Mouse (Mus musculus) frontal cortex, adult 2 months (tissue): ENCODE results near the gene Clstn2. TPM values are rescaled to one million over a fixed set of nuclear protein-coding genes. Genes with fewer than 3 reads are reported as not detected.

ENCODE experiments used
- DNase-seq, 2 experiments: peaks; one replicate each; pipeline ENCODE4 v3.0.0; 2022; ENCODE audit warnings: low spot score in 1 of 2; ENCODE audit errors: extremely low spot score in 1 of 2
- polyA plus RNA-seq: library from polyadenylated mRNA; depleted of rRNA; stranded (reverse); fragments of >200 nt; gene quantifications from 2 replicates; pipeline ENCODE4 v1.2.3, GENCODE M21; 2012

Gene Clstn2
- polyA plus RNA-seq, 1 experiment, result 44.1 TPM

DNA sequence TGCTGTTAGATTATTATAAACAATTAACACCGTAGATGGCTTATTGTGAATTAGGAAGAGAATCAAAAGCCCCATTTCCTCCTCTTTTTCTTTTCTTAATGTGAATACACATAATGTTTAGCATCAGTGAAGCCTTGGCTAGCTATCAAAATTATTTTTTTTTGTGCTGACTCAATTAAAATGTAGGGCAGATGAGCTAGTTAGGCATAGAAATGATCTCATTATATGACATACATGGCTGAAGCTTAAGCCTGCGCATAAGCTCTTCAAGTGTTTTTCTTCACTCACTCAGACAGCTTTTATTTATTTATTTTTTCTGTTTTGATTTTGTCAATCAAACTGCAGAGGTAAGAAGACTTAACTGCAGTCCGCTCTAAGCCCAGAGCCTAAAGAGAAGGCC lies 405.1 kb downstream of the Clstn2 start:
- peak in 1 of 2 experiments; percentile 38 for DNase-seq

DNA sequence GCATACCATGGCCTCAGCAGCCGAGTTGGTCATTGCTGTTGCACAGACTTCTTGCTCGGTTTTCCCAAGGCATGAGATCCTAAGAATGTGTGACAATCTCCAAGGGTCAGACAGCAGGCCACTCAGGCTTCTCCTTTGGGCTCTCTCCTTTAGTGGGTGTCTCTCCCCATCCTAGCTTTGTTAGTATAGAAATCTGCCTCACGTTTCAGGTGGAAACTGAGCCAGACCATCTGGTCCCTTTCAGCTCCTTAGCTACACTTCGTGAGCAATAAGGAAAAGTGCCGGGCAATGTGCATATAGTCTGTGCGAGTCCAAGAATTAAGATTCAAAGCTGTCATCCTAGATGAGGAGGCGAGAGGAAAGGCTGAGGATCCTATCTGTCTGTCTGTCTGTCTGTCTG lies 422.4 kb downstream of the Clstn2 start:
- DNase-seq, result peak in 1 of 2 experiments; percentile 46

DNA sequence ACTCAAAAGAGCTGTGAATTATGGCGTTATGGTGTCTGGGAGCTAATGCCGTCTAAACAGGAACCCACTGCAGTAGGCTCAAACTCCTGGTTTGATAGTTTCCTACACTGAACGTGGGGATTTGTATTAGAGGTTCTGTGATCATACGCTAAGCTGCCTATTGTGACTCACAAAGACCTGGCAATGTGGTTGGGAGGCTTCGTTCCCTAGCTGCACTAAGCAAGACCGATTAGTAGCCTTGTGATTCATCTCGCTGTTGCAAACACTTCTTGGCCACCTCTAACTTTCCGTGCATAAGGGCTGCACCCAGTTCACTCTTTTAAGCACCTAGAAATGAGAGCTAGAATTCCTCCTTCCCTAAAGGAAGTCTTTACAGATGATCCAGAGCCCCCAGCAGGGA lies 429.3 kb downstream of the Clstn2 start:
- no peak for DNase-seq

DNA sequence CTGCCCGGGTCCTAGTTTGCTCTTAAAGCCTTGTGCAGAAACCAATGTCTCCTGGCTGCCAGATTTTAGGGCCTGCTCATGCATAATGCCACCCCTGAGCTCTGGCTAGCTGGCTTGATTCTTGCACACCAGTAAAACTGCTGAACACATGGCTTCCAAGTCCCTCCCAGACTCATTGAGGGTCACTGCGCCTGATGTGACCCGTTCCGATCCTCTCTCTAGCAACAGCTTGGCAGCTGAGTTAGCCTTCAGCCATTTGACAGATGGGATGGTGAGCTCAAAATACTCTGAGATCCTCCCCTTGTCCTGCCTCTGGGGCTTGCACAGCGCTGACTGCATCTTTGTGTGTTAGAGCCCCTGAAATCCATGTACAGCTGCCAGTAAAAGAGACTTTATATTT lies 430.5 kb downstream of the Clstn2 start:
- DNase-seq, result no peak

DNA sequence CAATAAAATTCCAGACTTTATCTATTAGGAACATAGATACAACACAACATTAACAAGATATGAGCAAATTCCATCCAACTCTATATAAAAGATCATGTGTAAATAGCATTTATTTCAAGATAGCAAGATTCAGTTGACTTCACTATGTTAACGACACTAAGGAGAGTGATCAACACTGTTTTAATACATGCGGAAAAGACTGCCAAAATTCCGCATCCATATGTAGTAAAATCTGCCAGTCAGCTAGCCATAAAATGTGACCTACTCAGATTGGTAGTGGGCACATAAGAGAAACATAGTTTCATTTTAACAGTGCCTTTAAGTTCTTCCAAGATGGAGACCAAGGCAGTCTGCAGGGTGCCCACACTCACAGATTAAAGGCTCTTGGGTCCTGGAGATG lies 434.0 kb downstream of the Clstn2 start:
- DNase-seq, result no peak

DNA sequence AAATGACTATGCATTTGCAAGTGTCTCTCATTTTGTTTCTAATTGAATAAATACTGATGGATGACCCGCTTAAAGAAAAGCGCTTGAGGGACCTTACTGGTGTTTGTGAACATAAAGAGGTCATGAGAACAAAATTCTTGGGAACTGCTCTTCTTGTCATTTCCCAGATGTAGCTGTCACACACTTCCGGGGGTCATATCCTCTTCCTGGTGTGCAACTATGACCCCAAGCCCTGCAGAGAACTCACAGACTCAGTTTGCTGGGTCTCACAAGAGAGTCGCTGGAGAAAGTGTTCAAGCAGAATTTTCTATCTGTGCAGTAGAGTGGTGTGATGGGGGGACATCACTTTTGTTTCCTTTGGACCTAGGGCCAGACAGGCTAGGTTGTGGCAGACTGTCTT lies 442.3 kb downstream of the Clstn2 start:
- DNase-seq, result no peak

DNA sequence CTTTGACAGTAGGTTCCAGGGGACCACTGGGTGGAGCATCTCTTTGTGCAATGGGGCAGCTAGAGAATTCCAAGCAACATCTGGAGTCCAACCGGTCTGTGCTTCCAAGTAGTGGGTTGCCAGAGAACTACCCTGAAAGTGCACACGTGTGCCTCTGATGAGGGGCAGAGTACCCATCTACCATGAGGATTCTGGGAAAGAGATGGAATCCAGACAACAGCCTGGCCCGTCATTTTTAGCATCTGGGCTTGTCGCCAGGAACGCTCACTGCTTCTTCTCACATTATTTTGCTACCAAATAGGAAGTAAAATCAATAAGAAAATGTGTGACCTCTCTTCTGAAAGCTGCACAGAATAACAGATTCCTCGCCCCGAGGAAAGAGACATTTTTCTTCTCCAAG lies 462.1 kb downstream of the Clstn2 start:
- peak; percentile 27 to 70 for DNase-seq

DNA sequence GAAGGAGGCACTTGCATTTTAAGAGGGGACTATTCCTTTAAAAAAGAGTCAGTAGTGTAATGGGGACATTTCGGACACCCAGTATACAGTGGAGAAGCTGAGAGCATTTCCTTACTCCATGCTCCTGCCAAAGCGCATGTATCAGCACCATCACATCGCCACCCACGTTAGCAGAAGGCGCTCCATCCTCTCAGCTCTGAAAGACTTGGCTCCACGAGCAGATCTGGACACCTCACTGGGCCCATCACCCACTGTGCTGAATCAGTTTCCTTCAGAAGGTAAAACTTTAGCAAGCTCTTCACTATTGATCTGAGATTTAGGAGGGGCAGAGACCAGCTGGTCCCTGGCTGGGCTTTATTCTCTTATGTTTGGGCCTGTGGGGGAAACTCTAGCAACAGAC lies 469.9 kb downstream of the Clstn2 start:
- peak; percentile 57 to 77 for DNase-seq

DNA sequence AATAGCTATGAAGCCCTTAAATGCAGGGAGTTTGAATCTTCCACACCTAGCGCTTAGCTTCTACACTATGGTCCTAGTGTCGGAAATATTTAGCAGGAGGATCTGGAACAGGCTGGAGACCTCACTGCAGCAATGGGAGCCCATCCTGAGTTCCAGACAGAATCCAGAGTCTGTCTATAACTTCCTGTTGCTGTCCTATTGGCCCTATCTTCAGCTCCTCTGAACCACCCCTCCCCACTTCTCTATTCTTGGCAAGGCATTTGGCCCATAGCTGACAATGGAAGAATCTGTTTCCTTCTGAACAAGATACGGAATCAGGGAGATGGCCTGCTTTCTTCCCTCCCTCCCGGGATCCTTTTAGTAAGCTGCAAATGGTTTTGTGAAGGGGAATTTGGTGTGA lies 488.6 kb downstream of the Clstn2 start:
- no peak for DNase-seq

DNA sequence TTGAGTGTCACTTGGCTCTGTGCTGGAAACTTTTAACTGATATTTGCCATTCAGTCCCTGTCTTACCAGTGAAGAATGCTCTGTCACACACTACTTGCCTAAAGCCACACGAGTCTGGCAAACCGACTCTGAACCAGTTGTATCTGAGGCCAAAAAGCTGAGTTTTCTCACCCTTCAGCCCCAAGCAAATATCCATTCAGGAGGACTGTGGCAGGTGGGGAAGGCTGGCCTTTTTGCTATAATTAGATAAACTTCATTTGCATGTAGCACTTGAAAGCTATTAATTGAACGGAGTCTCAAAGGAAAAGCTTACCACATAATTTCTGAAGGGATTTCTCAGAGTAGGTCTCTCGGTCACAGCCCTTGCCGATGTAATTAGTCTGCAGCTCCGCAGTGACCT lies 491.6 kb downstream of the Clstn2 start:
- DNase-seq, result no peak

DNA sequence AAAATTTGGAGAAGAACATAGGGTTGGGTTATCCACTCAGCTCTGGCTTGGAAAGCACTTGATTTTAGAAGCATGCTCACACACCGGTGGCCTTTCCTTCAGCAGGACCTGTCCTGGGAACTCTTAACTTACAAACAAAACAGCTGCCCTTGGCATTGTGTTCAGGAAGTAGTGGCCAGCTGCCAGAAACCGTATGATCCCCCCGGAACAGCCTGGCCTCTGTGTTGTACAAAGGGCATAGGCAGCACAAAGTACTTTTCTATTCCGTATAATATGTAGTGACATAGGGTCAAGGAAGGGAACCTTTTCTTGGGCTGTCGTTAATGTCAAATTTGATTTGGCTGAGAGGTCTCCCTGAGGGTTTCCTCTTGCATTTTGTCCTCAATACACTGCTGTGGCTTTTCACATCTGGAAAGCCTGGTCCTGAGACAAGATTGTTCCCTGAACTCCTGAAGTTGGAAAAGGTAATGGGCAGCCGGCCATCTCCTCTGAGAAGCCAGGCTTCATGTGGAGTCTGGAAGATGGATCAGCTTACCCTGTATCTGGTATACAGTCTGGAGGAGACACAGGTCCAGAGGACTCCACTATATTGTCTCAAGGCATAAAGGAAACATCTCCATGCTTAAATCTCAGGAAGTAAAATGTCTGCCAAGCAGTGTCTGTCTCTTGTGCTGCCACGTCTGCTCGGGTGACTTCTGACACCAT lies 494.8 kb downstream of the Clstn2 start:
- DNase-seq, result no peak

DNA sequence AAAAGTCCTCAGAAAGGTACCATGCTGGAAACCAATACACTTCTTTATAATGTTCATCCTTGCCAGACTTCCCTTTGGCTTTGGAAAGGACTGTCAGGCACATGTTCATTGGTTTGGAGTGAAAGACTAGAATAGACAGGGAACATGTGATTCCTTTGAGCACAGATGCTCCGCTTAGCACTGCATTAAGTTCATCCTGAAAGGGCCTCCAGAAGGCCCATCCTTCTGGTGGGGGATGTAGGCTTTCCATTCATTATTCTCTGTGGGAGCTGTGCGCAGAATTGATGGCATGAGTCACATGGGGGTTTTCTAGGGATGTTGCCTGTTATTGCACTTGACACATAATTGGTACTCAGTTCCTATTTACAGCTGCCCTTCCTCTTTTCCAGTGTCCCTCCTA lies 498.8 kb downstream of the Clstn2 start:
- peak; percentile 29 to 48 for DNase-seq

DNA sequence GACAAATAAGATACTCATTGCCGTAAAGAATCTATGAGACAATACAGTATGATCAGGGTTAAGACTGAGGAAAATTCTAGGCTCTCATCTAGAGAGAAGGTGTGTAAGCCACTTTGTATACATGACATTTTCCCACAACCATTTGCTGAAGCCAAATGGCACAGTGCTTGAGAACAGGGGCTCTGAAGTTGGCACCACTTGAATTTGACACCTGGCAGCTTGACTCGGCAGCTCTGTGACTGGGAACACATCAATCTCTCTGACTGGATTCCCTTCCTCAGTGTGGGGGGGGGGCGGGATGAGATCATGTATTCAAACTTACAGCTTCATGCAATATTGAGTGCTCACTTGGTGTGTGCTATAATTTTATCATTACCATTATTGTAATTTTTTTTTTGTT lies 499.7 kb downstream of the Clstn2 start:
- DNase-seq, result no peak

DNA sequence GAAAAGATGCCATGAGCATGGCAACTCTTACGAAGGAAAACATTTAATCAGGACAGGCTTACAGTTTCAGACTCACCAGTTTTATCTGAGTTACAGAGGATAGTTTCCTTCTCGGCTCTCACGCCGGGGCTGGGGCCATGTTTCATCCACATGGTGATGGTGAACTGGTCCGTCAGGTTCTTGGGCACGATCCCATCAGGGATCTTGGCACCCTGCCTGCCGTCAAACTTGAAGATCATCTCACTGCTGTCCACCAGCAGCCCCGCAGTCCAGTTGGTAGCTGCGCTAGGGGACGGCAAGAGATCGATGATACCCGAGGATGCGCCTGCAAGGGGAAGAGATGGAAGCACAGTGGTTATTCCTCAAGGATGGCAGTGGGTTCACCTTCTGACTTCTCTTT lies 500.4 kb downstream of the Clstn2 start:
- no peak for DNase-seq

DNA sequence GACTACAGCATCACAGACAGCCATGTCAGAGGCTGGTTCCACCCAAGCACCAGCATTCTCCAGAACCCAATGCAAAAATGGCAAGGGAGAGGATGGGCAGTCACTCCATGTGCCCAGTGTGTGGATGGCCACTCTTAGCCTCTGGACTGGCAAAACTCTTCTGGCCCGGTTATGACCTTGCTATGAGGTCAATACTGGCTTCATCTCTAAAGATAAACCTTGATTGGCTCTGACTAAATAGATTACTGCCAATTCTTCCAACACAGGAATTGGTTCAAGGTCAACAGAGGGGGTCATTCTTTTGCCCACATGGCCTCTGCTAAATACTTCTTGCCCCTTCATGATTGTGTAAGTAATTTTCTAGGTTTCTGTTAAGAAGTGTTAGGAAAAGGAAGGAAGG lies 505.1 kb downstream of the Clstn2 start:
- no peak for DNase-seq

DNA sequence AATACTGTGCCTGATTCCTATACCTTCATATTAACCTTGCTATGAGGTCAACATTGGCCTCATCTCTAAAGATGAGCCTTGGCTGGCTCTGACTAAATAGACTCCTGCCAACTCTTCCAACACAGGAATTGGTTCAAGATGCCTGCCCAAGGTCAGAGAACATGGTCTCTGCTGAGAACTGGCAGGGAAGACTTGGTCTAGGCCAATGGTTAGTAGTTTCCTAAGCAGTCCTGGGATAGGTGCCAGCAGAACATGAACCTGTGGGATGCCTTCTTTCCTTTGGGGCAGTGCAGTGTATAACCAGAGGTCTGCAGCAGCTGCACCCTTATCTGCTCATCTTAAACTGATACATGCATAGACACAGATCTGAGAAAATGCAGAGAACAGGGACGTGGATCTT lies 505.7 kb downstream of the Clstn2 start:
- DNase-seq, result no peak

DNA sequence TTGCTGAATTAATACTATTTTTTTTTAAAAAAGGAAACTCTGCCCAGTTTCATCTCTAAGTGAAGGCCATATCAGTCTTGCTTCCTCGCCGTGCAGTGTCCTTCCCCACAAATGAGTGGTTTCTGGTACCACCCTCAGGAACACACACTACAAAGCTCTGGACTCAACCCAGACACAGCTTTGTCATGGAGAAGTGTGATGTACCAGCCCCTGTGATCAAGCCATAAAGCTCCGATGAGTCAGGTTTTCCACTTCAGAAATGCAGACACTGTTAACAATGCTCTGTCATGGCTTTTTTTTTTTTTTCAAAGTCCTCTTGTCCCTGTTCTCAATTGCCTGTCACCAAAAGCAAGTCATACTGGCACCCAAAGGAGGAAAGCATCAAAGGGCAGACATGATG lies 507.4 kb downstream of the Clstn2 start:
- peak; percentile 23 to 35 for DNase-seq

DNA sequence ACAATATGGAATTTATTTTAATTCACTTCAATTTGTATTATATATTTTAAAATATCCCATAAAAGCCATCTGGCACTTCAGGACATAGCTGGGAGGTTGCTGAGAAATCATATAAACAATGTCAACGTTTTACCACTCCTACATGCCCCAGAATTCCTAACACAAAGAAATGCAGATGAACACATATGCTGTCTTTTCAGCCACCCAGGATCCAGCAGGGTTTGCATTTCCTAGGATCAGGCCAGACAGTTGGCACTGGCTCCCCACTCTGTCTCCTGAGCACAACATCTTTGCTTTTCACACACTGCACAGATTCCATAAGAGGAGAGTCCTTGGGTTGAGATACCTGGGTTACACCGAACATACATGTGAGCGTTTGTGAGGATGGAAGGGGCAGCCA lies 508.1 kb downstream of the Clstn2 start:
- DNase-seq, result peak; percentile 28 to 57

DNA sequence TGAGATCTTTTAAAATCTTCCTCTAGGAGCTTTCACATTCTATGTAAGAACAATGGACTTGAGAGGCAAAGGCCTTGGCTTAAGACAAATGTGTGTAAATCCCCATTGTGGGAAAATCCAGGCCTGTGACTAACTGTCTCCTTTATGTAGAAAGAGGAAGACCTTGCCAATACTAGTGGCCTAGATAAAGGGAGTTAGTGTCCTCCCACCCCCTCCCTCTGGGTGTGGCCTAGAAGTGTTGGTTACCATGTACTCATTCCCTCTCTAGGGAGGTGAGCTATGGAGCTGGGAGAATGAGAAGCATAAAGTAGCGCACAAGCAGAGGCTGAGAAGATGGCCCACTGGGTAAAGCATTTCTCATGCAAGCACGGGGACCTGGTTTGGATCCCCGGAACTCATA lies 512.2 kb downstream of the Clstn2 start:
- DNase-seq, result no peak

DNA sequence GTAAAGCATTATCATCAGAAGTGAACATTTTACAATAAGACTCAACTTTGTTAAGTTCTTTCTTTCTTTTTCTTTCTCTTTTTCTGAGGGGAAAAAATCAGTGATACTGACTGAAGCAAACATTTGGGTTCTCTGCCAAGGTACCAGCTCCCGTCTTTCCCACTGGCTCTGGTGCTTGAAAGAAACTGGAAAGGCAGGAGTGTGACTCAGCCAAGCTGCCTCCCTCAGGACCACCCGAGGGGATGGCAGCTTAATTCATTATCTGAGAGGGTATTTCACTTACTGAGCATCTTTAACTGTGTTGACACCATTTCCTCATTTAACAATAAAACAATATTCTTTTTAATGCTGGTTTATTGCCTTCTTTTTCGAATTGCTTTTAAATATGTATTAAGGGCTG lies 516.0 kb downstream of the Clstn2 start:
- DNase-seq, result no peak

DNA sequence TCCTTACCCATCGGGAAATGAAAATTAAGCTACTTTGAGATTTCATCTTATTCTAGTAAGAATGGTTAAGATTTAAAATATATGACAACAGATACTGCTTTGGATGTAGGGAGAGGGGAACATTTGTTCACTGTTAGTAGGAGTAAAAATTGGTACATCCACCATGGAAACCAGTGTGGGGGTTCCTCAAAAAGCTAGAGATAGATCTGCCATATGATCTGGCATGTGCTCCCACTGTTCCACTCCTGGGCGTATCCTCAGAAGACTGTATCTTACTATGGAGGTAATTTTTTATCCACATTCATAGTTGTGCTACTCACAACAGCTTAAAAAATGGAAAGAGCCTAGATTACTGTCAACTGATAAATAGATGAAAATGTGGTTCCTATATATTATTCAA lies 518.3 kb downstream of the Clstn2 start:
- DNase-seq, result peak in 1 of 2 experiments; percentile 45

DNA sequence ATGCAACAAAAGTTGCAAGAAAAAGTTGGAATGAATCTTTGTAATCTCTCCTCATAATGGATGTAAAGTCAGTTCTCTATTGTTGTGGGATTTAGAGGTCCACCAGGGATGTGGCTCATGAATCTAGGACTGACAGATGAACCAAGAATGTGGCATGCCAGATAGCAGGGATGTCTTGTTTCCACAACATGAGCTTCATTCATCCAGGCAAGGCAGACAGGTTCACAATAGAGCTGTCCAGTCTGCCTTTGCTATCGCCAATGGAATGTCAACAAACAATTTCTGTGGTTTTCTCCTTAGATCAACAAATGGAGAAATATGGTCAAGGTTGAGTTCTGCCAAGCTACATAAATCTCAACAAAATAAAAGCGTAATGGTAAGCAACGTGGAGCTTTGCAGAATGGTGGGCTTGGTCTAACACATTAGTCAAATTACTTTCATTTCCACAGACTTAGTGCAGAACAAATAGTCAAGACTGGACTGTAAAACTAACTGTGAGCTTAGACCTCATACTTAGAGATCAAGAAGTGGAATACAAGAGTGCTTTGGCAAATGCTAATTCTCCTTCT lies 520.6 kb downstream of the Clstn2 start:
- no peak for DNase-seq

DNA sequence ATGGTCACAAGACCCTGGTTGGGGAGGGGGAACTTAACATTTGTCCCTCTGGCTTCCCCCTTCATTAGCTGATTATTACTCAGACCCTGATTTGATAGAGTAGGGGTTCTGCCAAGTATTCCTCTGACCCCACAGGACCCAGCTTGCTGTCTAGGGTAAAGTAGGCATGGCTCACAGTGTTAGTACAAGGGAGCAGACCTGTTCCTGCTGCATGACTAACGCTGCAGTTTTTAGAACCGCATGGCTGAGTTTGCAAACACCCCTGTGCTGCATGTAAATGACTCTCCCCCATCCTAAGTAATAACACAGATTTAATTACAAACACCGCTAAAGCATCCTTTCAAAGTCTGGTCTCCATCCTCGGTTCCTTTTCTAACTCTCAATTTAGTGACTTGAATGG lies 531.6 kb downstream of the Clstn2 start:
- DNase-seq, result peak in 1 of 2 experiments; percentile 8
